ENCODE assay signal across 22 mouse cellular contexts in the genomic region with DNA sequence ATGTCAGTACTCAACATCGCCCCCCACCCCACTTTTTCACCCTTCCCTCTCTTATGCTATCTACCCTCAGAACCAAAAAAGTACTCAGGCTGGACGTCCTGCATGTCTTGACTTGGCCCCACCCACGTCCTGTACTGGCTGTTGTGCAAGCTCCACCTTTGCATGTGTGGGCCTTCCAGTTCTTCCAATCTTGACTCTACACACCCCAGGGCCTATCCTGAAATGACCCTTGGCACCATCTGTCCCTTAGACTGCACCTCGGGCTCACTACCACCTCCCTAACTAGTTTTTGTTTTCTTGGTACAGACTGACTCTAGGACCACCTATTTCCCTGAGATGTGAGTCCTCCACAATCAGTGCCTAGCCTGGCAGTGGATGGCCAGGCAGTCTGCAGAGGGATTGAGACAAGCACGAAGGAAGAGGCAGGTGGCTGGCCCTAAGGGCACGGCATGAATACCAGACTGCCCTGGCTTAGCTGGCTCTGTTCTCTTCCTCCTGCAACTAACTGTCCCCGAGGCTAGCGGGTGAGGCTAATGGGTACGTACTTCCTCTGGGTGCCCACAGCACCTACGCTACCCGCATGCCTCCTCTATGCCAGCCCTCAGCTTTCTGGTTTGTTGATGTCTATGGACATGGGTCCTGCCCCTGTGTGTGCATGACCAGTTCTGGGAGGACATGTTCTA.
DNase-seq lines count a peak whose midpoint lies in the region; ATAC-seq and TF ChIP-seq lines count a peak whose summit lies in the region.
"Had no signal": no experiment of that assay in that cellular context is flagged by ENCODE, and none has a peak within 500 bp of the region (broad histone marks: within the 10 kb centered on the region; RNA-seq: fewer than 3 reads in every experiment).

No protein-coding gene starts in this region.

- H3K9me3 ChIP-seq in intestine, embryonic 16.5 days (ENCODE audit: control insufficient read depth, low read length): no peaks in the 10 kb centered on the region
- no peaks in the 10 kb centered on the region for H3K9me3 ChIP-seq in intestine, embryonic 15.5 days
- no peaks in the 10 kb centered on the region for H3K9me3 ChIP-seq in E14TG2a.4 (ENCODE audit: low read length)
- H3K9me3 ChIP-seq in midbrain, embryonic 15.5 days: no peaks in the 10 kb centered on the region
- H3K9me3 ChIP-seq: kidney, embryonic 15.5 days; limb, embryonic 15.5 days; neural tube, embryonic 12.5 days had no signal

- H3K4me3 ChIP-seq in intestine, embryonic 16.5 days (ENCODE audit: low read length): no peak overlapping the region
- no peak overlapping the region for H3K4me3 ChIP-seq in intestine, embryonic 15.5 days (replicated peaks)
- 0 out of 2 replicates have a peak overlapping the region, but pooled peaks have one; percentile 13 for H3K4me3 ChIP-seq in E14TG2a.4 (replicated peaks; ENCODE audit: low read length)
- H3K4me3 ChIP-seq in small intestine, adult 2 months (ENCODE audit: low read depth, low read length): no peak overlapping the region
- no peak overlapping the region for H3K4me3 ChIP-seq in midbrain, embryonic 15.5 days
- H3K4me3 ChIP-seq: kidney, embryonic 15.5 days; limb, embryonic 15.5 days; neural tube, embryonic 12.5 days had no signal

- no peak for TF ChIP-seq POLR2A in small intestine, adult 2 months (IDR thresholded peaks at IDR 0.05; ENCODE audit: low read depth, low read length)

- peak; percentile 43 for ATAC-seq in intestine, embryonic 16.5 days
- no peak for ATAC-seq in intestine, embryonic 15.5 days
- ATAC-seq in midbrain, embryonic 15.5 days (replicated peaks): no peak
- ATAC-seq: hindbrain, embryonic 16.5 days had no signal

- no peaks in the 10 kb centered on the region for H3K36me3 ChIP-seq in intestine, embryonic 16.5 days (ENCODE audit: control insufficient read depth, insufficient read depth, low read length)
- no peaks in the 10 kb centered on the region; the same call in 1 of the 2 replicates for H3K36me3 ChIP-seq in intestine, embryonic 15.5 days
- H3K36me3 ChIP-seq in E14TG2a.4 (ENCODE audit: insufficient read depth, low read length): peaks cover 12% of the 10 kb centered on the region; the same call in 1 of the 2 replicates
- H3K36me3 ChIP-seq in small intestine, adult 2 months (ENCODE audit: control insufficient read depth, insufficient read depth, low read length): peaks cover 1% of the 10 kb centered on the region; the same call in 1 of the 2 replicates
- H3K36me3 ChIP-seq in midbrain, embryonic 15.5 days (replicated peaks): no peaks in the 10 kb centered on the region
- H3K36me3 ChIP-seq: kidney, embryonic 15.5 days; limb, embryonic 15.5 days; neural tube, embryonic 12.5 days had no signal

- no peak overlapping the region for H3K4me2 ChIP-seq in intestine, embryonic 16.5 days (ENCODE audit: low read depth, low read length)
- H3K4me2 ChIP-seq in intestine, embryonic 15.5 days (replicated peaks): no peak overlapping the region
- no peak overlapping the region for H3K4me2 ChIP-seq in midbrain, embryonic 15.5 days
- H3K4me2 ChIP-seq: heart, embryonic 11.5 days; kidney, embryonic 15.5 days; limb, embryonic 15.5 days; neural tube, embryonic 12.5 days had no signal

- WGBS in intestine, embryonic 16.5 days: 83% methylated on average over 11 of the region's 11 CpGs
- WGBS in intestine, embryonic 15.5 days: 82% methylated on average over 11 of the region's 11 CpGs
- WGBS in small intestine, adult 2 months: 45% methylated on average over 11 of the region's 11 CpGs
- WGBS in midbrain, embryonic 15.5 days: 86% methylated on average over 11 of the region's 11 CpGs

- peak; percentile 85 for DNase-seq in fat pad, adult 2 months (ENCODE audit: extremely low read depth, low read depth, low spot score)
- DNase-seq in testis, postnatal 14 days (ENCODE audit: low spot score): no peak
- DNase-seq: adrenal gland, postnatal 14 days; gastrocnemius, postnatal 36 days; kidney, adult 11 months; kidney, postnatal 36 days; left cerebral cortex, postnatal 4 days; midbrain, embryonic 14.5 days; right cerebral cortex, postnatal 14 days; spleen, adult 18-20 months; thymus, postnatal 25 days had no signal

- TF ChIP-seq CTCF in E14TG2a.4 (conservative IDR thresholded peaks at IDR 0.05; ENCODE audit: low read length): no peak
- no peak for TF ChIP-seq CTCF in small intestine, adult 2 months (IDR thresholded peaks at IDR 0.05; ENCODE audit: extremely low read depth, insufficient read length, insufficient replicate concordance, low read depth, low read length)

- no peaks in the 10 kb centered on the region for H3K27me3 ChIP-seq in intestine, embryonic 16.5 days (replicated peaks; ENCODE audit: control insufficient read depth, insufficient read depth, low read length)
- no peaks in the 10 kb centered on the region for H3K27me3 ChIP-seq in intestine, embryonic 15.5 days (replicated peaks)
- no peaks in the 10 kb centered on the region for H3K27me3 ChIP-seq in E14TG2a.4 (ENCODE audit: insufficient read depth, low read length)
- H3K27me3 ChIP-seq in small intestine, adult 2 months (ENCODE audit: control insufficient read depth, insufficient read depth, low read length): no peaks in the 10 kb centered on the region
- no peaks in the 10 kb centered on the region for H3K27me3 ChIP-seq in midbrain, embryonic 15.5 days (replicated peaks)
- H3K27me3 ChIP-seq: kidney, embryonic 15.5 days; limb, embryonic 15.5 days; neural tube, embryonic 12.5 days had no signal

- no peak overlapping the region for H3K27ac ChIP-seq in intestine, embryonic 16.5 days (ENCODE audit: low read length)
- H3K27ac ChIP-seq in intestine, embryonic 15.5 days: no peak overlapping the region
- H3K27ac ChIP-seq in small intestine, adult 2 months (ENCODE audit: insufficient read depth, low read depth, low read length): peak overlapping the region; percentile 19; the same call in 1 of the 2 replicates
- no peak overlapping the region for H3K27ac ChIP-seq in midbrain, embryonic 15.5 days
- H3K27ac ChIP-seq: kidney, embryonic 15.5 days; limb, embryonic 15.5 days; liver, embryonic 14.5 days; neural tube, embryonic 12.5 days had no signal

- no peak overlapping the region for H3K9ac ChIP-seq in intestine, embryonic 16.5 days (ENCODE audit: low read depth, low read length)
- H3K9ac ChIP-seq in intestine, embryonic 15.5 days: no peak overlapping the region
- H3K9ac ChIP-seq in midbrain, embryonic 15.5 days: no peak overlapping the region
- H3K9ac ChIP-seq: kidney, embryonic 15.5 days; limb, embryonic 15.5 days; liver, embryonic 14.5 days; neural tube, embryonic 12.5 days had no signal

- H3K4me1 ChIP-seq in intestine, embryonic 16.5 days (ENCODE audit: control insufficient read depth, insufficient read depth, low read length): peaks cover 39% of the 10 kb centered on the region
- H3K4me1 ChIP-seq in intestine, embryonic 15.5 days (replicated peaks): peaks cover 22% of the 10 kb centered on the region
- H3K4me1 ChIP-seq in E14TG2a.4 (replicated peaks; ENCODE audit: low read depth, low read length): peaks cover 92% of the 10 kb centered on the region
- peaks cover 32% of the 10 kb centered on the region for H3K4me1 ChIP-seq in small intestine, adult 2 months (ENCODE audit: control insufficient read depth, insufficient read depth, insufficient read length, low read length)
- peaks cover 9% of the 10 kb centered on the region for H3K4me1 ChIP-seq in midbrain, embryonic 15.5 days
